Mouse (Mus musculus): ENCODE measurements around the gene Zfr.

- TF ChIP-seq POLR2A (IDR thresholded peaks at IDR 0.05; ENCODE audit: insufficient read depth, low read length) = no peak
- TF ChIP-seq CTCF (IDR thresholded peaks at IDR 0.05; ENCODE audit: low read depth, low read length) = no peak
- TF ChIP-seq EP300 (IDR thresholded peaks at IDR 0.05; ENCODE audit: insufficient read depth, low read depth, low read length) = no peak
Measured at GRCm38 (mm10) chr15:12215415-12215718, 97.7 kb downstream of the Zfr start.
